Mouse (Mus musculus): Measurements from ENCODE around the gene Bclaf1. TPM values are rescaled to one million over a fixed set of nuclear protein-coding genes. Genes with fewer than 3 reads are reported as not detected.
A peak's percentile ranks its signal among the peaks of the same experiment; 100 is the strongest.

Gene Bclaf1
- polyA plus RNA-seq, 1 experiment from 2014 or later: 158 TPM

DNA sequence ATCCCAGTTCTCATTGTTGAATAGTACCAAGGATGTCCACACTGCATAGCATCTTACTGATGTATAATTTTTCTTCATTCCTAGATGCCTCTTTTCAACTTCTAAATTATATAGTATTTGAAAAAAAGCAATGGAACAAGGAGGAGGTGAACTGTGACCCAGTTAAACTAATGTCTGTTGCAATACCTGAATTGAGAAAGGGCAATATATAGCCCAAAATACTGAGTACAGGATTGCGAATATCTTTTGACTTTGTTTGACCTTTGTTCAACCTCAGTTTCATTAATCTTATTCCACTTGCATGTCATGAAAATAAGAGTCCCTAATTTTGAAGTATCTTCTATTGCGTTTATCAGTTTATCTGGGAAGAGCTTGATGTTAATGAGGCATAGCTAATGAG is 19.0 kb downstream of the Bclaf1 start:
- 89% methylated on average over 2 of the region's 2 CpGs for WGBS
- no peak for ATAC-seq (ENCODE audit: low FRiP score)
- H3K27me3 ChIP-seq: no peaks in the 10 kb centered on the region
- H3K4me2 ChIP-seq (replicated peaks): no peak overlapping the region
- no peaks in the 10 kb centered on the region for H3K4me1 ChIP-seq
- peaks cover 56% of the 10 kb centered on the region for H3K36me3 ChIP-seq
- no peak overlapping the region for H3K4me3 ChIP-seq
- H3K9me3 ChIP-seq (replicated peaks): no peaks in the 10 kb centered on the region
- no peak overlapping the region for H3K9ac ChIP-seq
- H3K27ac ChIP-seq: no peak overlapping the region

DNA sequence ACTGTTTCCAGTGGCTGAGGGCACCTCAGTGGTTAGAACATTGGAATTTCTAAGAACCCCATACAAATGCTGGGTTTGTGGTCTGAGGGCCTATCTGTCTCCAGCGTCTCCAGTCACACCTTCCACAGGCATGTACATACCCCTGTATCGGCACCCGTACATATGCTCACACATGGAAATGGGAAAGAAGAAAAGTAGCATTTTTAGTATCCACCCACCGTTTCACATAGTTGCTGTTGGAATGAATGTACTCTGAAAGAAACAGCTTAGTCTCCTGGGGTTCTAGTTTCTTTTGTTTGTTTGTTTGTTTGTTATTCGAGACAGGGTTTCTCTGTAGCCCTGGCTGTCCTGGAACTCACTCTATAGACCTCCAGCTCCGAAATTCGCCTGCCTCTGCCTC is 25.6 kb downstream of the Bclaf1 start:
- no peaks in the 10 kb centered on the region for H3K9me3 ChIP-seq (replicated peaks)
- H3K36me3 ChIP-seq: peaks cover 66% of the 10 kb centered on the region
- H3K4me3 ChIP-seq: no peak overlapping the region
- no peak for ATAC-seq (ENCODE audit: low FRiP score)
- no peaks in the 10 kb centered on the region for H3K27me3 ChIP-seq
- WGBS: 87% methylated on average over 7 of the region's 7 CpGs
- H3K9ac ChIP-seq: no peak overlapping the region
- no peaks in the 10 kb centered on the region for H3K4me1 ChIP-seq
- no peak overlapping the region for H3K4me2 ChIP-seq (replicated peaks)
- no peak overlapping the region for H3K27ac ChIP-seq

DNA sequence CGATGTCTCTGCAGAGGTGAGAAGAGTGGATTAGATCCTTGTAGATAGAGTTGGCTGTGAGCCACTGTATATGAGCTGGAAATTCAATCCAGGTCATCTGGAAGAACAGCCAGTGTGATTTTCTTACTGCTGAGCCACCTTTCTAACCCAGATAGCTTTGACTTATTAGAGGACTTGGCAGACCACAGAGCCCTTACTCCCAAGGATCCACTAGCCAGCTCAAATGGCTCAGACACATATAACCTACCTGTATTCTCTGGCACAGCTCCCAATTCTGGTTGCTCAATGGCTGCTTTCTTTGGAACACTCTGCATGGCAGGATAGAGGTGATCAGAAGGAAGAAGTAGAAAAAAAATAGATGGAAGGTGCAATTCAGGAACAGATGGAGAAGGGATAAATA is 33.5 kb downstream of the Bclaf1 start:
- Histone ChIP-seq H3K36me3 (peaks cover 31% of the 10 kb centered on the region), H3K27me3 (no peaks in the 10 kb centered on the region), H3K4me2 (replicated peaks) (no peak overlapping the region), H3K9me3 (replicated peaks) (no peaks in the 10 kb centered on the region), H3K4me1 (peaks cover 10% of the 10 kb centered on the region; the same call in 1 of the 2 replicates), H3K9ac (no peak overlapping the region), H3K4me3 (no peak overlapping the region), H3K27ac (no peak overlapping the region)
- WGBS: 76% methylated on average over 1 of the region's 1 CpGs
- no peak for ATAC-seq (ENCODE audit: low FRiP score)

DNA sequence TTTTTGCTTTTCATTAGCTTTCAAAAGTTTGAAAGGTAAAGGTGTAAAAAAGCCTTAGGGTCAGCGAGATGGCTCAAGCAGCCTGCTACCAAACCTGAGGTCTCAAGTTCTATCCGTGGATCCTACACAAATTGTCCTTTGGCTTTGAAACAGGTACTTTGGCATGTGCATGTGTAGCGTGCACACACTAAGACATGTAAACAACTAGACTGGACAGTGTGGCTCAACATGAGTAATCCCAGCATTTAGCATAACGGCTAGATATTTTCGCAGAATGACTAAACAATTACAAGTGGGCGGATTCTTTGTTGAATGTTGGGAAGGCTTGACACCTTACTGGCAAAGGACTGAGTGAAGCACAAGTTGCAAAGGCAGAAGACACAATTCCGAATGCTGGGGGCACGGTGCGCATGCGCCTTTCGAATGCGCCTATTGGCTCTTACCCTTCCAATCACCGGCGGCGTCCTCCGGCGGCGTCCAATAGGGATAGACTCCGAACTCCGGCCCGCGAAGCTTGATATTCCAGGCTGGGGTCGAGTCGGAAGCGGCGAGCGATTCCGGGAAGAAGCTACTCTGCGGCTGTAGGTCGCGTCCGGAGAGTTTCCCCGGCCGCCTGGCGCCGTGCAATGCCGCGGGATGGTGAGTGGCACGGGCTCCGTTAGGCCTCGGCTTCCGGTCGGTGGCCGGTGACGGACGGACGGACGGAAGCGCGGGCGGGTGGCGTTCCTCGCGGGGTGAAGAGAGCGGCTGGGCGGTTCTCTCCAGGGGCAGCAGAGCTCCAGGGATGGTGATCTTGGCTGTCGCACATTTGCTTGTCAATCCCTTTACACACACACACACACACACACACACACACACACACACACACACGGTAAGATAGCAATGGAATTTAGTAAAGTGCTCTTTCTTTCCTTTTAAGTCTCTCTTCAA is 35.3 kb downstream of the Bclaf1 start, which contains the start of gene Mtfr2:
TSS of gene Mtfr2 (plus strand) at position 486 of the 930 bp plus-strand sequence.
- peaks cover 10% of the 10 kb centered on the region; the same call in 1 of the 2 replicates for H3K4me1 ChIP-seq
- WGBS: 2% methylated on average over 58 of the region's 58 CpGs
- peak within 1 kb of the TSS; percentile 51 for H3K4me3 ChIP-seq
- no peaks in the 10 kb centered on the region for H3K27me3 ChIP-seq
- H3K36me3 ChIP-seq: peaks cover 20% of the 10 kb centered on the region
- peak within 1 kb of the TSS; percentile 72 for H3K4me2 ChIP-seq (replicated peaks)
- H3K27ac ChIP-seq: no peak within 1 kb of the TSS
- H3K9me3 ChIP-seq (replicated peaks): no peaks in the 10 kb centered on the region
- peak; percentile 93 for ATAC-seq (ENCODE audit: low FRiP score)
- H3K9ac ChIP-seq: peak within 1 kb of the TSS; percentile 29; the same call in 1 of the 2 replicates

DNA sequence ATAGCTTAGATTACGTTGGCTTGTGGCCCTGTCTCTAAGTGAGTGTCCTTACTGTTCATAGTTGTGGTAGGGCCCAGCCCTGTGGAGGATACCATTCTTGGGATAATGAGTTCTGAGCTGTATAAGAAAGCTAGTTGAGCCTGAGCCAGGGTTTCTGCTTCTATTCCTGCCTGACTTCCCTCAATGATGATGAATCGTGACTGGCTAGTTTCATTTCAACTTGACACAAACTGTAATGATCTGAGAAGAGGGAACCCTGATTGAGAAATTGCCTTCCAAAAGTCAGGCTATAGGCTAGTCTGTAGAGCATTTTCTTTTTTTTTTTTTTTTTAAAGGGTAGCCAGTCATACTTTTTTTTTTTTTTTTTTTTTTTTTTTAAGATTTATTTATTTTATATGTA is 36.6 kb downstream of the Bclaf1 start:
- Histone ChIP-seq H3K36me3 (peaks cover 9% of the 10 kb centered on the region), H3K4me3 (no peak overlapping the region), H3K9me3 (replicated peaks) (no peaks in the 10 kb centered on the region), H3K27ac (no peak overlapping the region), H3K27me3 (no peaks in the 10 kb centered on the region), H3K9ac (no peak overlapping the region), H3K4me1 (peaks cover 10% of the 10 kb centered on the region; the same call in 1 of the 2 replicates), H3K4me2 (replicated peaks) (no peak overlapping the region)
- 92% methylated on average over 2 of the region's 2 CpGs for WGBS
- no peak for ATAC-seq (ENCODE audit: low FRiP score)

DNA sequence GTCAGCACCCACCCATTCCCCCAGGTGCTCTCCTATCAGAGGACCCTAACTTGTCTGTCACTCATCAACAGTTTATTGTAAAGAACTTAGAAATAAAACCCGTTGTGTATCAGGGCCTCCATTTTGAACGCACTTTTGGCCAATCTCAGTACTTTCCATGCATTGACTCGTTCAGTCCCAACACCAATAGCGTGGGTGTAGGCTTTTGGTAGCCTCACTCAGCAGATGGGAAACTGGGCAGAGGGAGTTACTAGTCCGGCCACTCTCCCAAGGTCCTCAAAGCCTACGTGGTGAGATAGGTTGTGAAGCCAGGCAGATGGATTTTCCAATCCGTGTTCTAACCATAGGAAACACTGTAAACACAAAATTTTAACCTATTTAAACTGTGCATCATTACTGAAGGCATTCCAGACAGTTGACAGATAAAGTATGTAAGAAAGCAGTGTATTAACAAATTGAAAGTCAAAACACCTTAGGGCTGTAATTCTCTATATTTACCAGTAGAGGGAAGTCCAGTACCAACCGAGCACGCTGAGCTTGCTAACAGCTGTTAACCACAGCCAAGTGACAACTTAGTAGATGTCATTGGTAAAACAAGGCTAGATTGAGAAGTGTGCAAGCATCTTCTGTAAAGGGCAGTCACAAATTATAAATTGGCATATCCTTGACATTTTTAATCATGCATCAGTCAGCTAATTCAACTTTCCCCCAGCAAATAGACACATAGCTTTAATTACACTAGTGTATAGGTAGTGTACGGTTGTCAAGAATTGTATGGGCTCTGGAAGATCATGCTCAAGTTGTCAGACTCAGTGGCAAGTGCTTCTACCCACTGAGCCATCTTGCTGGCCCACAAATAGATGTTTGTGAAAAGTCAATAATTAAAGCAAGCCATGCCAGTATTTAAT is 49.5 kb downstream of the Bclaf1 start:
- WGBS: 64% methylated on average over 10 of the region's 10 CpGs
- no peak overlapping the region for H3K4me2 ChIP-seq (replicated peaks)
- H3K4me3 ChIP-seq: no peak overlapping the region
- peaks cover 10% of the 10 kb centered on the region for H3K36me3 ChIP-seq
- no peak overlapping the region for H3K9ac ChIP-seq
- H3K27ac ChIP-seq: no peak overlapping the region
- H3K27me3 ChIP-seq: no peaks in the 10 kb centered on the region
- no peak; the same call in 1 of the 2 replicates for ATAC-seq (ENCODE audit: low FRiP score)
- no peaks in the 10 kb centered on the region for H3K4me1 ChIP-seq
- no peaks in the 10 kb centered on the region for H3K9me3 ChIP-seq (replicated peaks)

DNA sequence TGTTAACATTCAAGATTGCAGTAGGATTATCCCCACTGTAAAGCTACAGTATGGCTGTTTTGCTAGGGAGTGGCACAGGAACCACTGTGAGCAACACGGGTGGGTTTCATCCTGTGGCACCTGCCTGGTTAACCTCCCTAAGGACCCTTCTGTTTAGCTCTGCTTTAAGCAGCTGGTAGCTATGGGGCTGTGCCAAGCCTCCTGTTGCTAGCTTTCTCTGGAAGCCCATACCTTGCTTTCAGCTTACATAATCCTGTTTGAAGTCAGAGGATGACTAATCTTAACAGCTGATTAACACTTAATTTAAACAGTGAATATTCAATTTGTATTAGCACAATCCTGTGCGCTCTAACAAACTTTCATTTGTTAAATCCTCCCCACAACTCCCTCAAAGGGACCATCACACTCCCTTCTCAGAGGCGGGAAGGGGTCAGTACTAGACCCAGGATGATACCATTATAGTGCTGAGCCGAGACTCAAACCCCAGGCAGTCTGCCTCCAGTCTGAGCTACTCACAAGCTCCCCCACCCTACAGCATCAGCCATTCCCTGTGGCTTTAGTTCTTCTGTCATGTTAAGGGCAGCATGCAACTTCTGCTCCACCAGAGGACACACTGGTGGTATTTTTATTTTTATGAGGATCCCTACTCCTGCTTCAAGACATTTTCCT is 50.3 kb downstream of the Bclaf1 start:
- Histone ChIP-seq H3K36me3 (peaks cover 9% of the 10 kb centered on the region), H3K27me3 (no peaks in the 10 kb centered on the region), H3K9me3 (replicated peaks) (peaks cover 2% of the 10 kb centered on the region; the same call in 1 of the 2 replicates), H3K4me2 (replicated peaks) (no peak overlapping the region), H3K9ac (no peak overlapping the region), H3K4me1 (no peaks in the 10 kb centered on the region), H3K4me3 (no peak overlapping the region), H3K27ac (no peak overlapping the region)
- no peak; the same call in 1 of the 2 replicates for ATAC-seq (ENCODE audit: low FRiP score)
- 82% methylated on average over 4 of the region's 4 CpGs for WGBS

DNA sequence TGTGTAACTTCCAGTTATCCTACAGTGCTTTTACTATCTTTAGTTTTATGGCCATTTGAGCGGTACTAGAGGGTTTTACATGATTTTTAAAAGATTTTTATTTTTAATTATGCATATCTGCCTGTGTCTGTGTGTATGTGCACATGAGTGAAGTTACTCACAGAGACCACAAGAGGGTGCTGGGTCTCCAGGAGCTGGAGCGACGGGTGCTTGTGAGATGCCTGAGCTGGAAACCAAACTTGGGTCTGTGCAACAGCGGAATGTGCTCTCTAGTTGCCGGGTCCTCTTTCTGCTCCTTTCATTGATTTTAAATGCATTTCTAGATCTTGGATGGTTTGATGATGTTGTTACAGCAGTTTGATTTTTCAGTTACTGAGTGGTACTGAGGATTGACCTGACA is 59.8 kb downstream of the Bclaf1 start:
- Histone ChIP-seq H3K4me3 (no peak overlapping the region), H3K27ac (no peak overlapping the region), H3K9ac (no peak overlapping the region), H3K4me2 (replicated peaks) (no peak overlapping the region), H3K36me3 (no peaks in the 10 kb centered on the region), H3K9me3 (replicated peaks) (peaks cover 5% of the 10 kb centered on the region; the same call in 1 of the 2 replicates), H3K4me1 (no peaks in the 10 kb centered on the region), H3K27me3 (no peaks in the 10 kb centered on the region)
- WGBS: 90% methylated on average over 5 of the region's 5 CpGs
- ATAC-seq (ENCODE audit: low FRiP score): no peak

DNA sequence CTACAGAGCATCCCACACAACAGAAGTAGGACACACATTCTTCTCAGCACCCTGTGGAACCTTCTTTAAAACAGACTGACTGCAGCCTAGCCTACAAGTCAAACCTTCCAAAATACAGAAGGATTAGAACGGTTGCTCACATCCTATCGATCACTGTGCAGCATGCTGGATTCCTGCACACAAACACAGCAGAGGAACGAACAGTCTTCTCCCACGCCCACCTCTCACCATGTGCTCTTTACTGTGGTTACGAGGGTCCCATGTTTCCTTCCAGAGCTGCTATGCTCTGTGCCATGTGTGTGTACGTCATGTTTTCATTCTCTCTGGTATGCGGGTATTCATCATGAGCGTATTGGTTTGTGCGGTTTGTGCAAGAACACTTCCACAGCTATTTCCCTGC is 65.4 kb downstream of the Bclaf1 start:
- Histone ChIP-seq H3K27me3 (no peaks in the 10 kb centered on the region), H3K9me3 (replicated peaks) (no peaks in the 10 kb centered on the region), H3K4me3 (no peak overlapping the region), H3K27ac (no peak overlapping the region), H3K9ac (no peak overlapping the region), H3K36me3 (no peaks in the 10 kb centered on the region), H3K4me1 (0 out of 2 replicates have a peak, but pooled peaks cover 3% of the 10 kb centered on the region), H3K4me2 (replicated peaks) (no peak overlapping the region)
- WGBS: 90% methylated on average over 9 of the region's 9 CpGs
- ATAC-seq (ENCODE audit: low FRiP score): no peak

DNA sequence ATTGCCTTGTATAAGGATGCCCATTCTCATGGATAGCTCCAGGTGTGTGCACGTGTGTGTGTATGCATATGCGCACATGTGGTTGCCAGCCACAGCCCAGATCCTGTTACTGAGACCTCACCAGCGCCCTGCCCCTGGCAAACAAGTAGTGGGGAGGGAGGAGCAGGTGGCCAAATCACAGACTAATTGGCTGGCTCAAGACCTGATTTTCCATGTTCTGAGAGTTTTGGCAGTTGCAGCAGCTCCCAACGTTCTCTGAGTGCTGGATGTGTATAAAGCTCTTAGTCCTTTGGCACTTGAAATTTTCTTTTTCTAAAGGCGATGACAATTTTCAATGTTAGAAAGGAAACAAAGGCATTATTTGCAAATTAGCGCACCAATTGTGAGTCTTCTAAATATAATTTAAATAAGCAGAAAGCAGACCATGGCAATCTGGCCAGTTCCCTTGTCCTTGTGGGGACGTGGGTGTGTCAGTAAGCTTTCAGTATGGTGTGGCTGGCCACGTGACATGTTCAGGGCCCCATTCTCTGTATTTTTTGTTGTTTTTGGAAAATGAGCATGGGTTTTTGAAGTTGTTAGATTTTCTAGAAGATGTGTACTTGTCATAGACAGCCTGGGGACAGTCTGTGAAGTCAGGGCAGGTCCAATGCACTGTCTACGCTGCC is 66.9 kb downstream of the Bclaf1 start:
- H3K36me3 ChIP-seq: no peaks in the 10 kb centered on the region
- no peaks in the 10 kb centered on the region for H3K27me3 ChIP-seq
- H3K4me2 ChIP-seq (replicated peaks): no peak overlapping the region
- no peak overlapping the region for H3K9ac ChIP-seq
- H3K9me3 ChIP-seq (replicated peaks): no peaks in the 10 kb centered on the region
- no peak overlapping the region for H3K4me3 ChIP-seq
- ATAC-seq (ENCODE audit: low FRiP score): no peak
- WGBS: 78% methylated on average over 9 of the region's 9 CpGs
- no peak overlapping the region for H3K27ac ChIP-seq
- H3K4me1 ChIP-seq: 0 out of 2 replicates have a peak, but pooled peaks cover 7% of the 10 kb centered on the region

DNA sequence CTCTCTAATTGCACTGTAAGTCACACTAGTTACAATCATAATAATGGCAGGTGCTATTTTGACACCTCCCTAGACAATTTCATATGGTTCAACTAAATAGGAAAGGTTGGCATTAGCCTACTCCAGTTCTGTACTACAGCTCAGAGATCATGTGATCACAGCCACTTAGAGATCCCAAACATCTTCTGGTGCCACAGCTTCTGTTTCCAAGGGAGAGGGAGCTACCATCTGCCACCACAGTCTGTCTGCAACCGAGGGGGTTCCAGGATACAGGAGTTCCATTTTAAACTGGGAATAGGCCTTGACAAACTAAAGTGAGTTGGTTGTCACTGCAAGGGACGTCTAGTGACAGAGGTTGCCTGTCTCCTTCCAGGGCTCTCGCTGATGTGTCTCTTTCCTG is 68.5 kb downstream of the Bclaf1 start:
- H3K4me1 ChIP-seq: 0 out of 2 replicates have a peak, but pooled peaks cover 7% of the 10 kb centered on the region
- no peaks in the 10 kb centered on the region for H3K27me3 ChIP-seq
- H3K9me3 ChIP-seq (replicated peaks): no peaks in the 10 kb centered on the region
- WGBS: 85% methylated on average over 3 of the region's 3 CpGs
- H3K4me2 ChIP-seq (replicated peaks): no peak overlapping the region
- no peak overlapping the region for H3K9ac ChIP-seq
- ATAC-seq (ENCODE audit: low FRiP score): no peak
- H3K27ac ChIP-seq: no peak overlapping the region
- H3K4me3 ChIP-seq: no peak overlapping the region
- no peaks in the 10 kb centered on the region for H3K36me3 ChIP-seq
